Mouse (Mus musculus) left cerebral cortex, adult 2 months (tissue): Measurements from ENCODE around the gene Ssbp3. TPM values are rescaled to one million over a fixed set of nuclear protein-coding genes. Genes with fewer than 3 reads are reported as not detected.

Experiments used
- DNase-seq, 2 experiments: peaks; one replicate each; pipeline ENCODE4 v3.0.0; 2021 to 2022; ENCODE audit warnings: low spot score in 2 of 2, mixed read lengths in 1 of 2; ENCODE audit errors: extremely low spot score in 1 of 2
- H3K27ac ChIP-seq: fragments of 200-600 bp; 2 replicates; pipeline ENCODE4 v1.8.1; 2022
- H3K4me3 ChIP-seq: fragments of 200-600 bp; 2 replicates; pipeline ENCODE4 v1.8.1; 2022
- CTCF ChIP-seq: fragments of 200-600 bp; IDR thresholded peaks from 2 replicates; pipeline ENCODE4 v1.8.1; 2022; ENCODE audit warnings: antibody characterized with exemption, mild to moderate bottlenecking, moderate library complexity
- intact Hi-C: fragments of 180-260 bp; cut with DNase I; formaldehyde crosslinking; loops from one replicate; pipeline ENCODE4 v1.15.1; 2025
- total RNA-seq, 2 experiments: library from RNA; stranded (reverse); gene quantifications; 2 replicates each; pipeline ENCODE4 v1.2.3; 2021

Gene Ssbp3
- total RNA-seq, 2 experiments from 2014 or later: 181 to 187 TPM

- peak overlapping the region; percentile 67 for H3K27ac ChIP-seq
- H3K4me3 ChIP-seq: peak overlapping the region; percentile 83
- no peak for DNase-seq
- intact Hi-C loops: loop anchor here (5.0 kb wide), 1 partner anchor 52 kb away; no protein-coding TSS in a partner anchor
- TF ChIP-seq CTCF: no peak
Measured at GRCm38 (mm10) chr4:106908950-106909751, 1.4 kb upstream of the Ssbp3 start.

GRCm38 (mm10) chr4:106909797-106910196, 704 bp upstream of the Ssbp3 start:
- H3K4me3 ChIP-seq: peak overlapping the region; percentile 83
- peak overlapping the region; percentile 67 for H3K27ac ChIP-seq
- no peak for TF ChIP-seq CTCF
- DNase-seq: no peak
- intact Hi-C loops: loop anchor here (1.0 to 5.0 kb wide), 3 partner anchors 52 to 253 kb away; no protein-coding TSS in a partner anchor

GRCm38 (mm10) chr4:106911246-106911801, 823 bp downstream of the Ssbp3 start:
- intact Hi-C loops: loop anchor here (1.0 to 5.0 kb wide), 2 partner anchors 77 to 251 kb away; no protein-coding TSS in a partner anchor
- no peak for TF ChIP-seq CTCF

GRCm38 (mm10) chr4:106911951-106912688, 1.6 kb downstream of the Ssbp3 start:
- no peak; the same call in 1 of the 2 replicates for TF ChIP-seq CTCF
- peak overlapping the region; percentile 79 for H3K27ac ChIP-seq
- peak overlapping the region; percentile 83 for H3K4me3 ChIP-seq
- intact Hi-C loops: loop anchor here (1.0 to 5.0 kb wide), 2 partner anchors 76 to 250 kb away; no protein-coding TSS in a partner anchor
- DNase-seq: no peak

More at GRCm38 (mm10) chr4:106911246-106911801, 823 bp downstream of the Ssbp3 start:
- H3K4me3 ChIP-seq: peak overlapping the region; percentile 83
- H3K27ac ChIP-seq: peak overlapping the region; percentile 84
- peak; percentile 95 for DNase-seq

GRCm38 (mm10) chr4:106912689-106913041, 2.2 kb downstream of the Ssbp3 start:
- Histone ChIP-seq H3K27ac (no peak overlapping the region; the same call in 1 of the 2 replicates), H3K4me3 (peak overlapping the region; percentile 83)
- no peak for TF ChIP-seq CTCF
- DNase-seq: no peak
- intact Hi-C loops: loop anchor here (5.0 kb wide), 1 partner anchor 250 kb away; no protein-coding TSS in a partner anchor

GRCm38 (mm10) chr4:106913411-106914049, 3.0 kb downstream of the Ssbp3 start:
- TF ChIP-seq CTCF: no peak
- peak overlapping the region; percentile 83 for H3K4me3 ChIP-seq

GRCm38 (mm10) chr4:106915265-106915664, 4.8 kb downstream of the Ssbp3 start:
- no peak for TF ChIP-seq CTCF
- DNase-seq: no peak
- intact Hi-C loops: no loop called here
- H3K27ac ChIP-seq: no peak overlapping the region
- H3K4me3 ChIP-seq: no peak overlapping the region

More at GRCm38 (mm10) chr4:106913411-106914049, 3.0 kb downstream of the Ssbp3 start:
- intact Hi-C loops: loop anchor here (5.0 kb wide), 1 partner anchor 249 kb away; no protein-coding TSS in a partner anchor
- no peak for DNase-seq
- H3K27ac ChIP-seq: no peak overlapping the region

- DNase-seq: no peak
- H3K27ac ChIP-seq: no peak overlapping the region
- no peak for TF ChIP-seq CTCF
- intact Hi-C loops: no loop called here
- no peak overlapping the region for H3K4me3 ChIP-seq
Measured at GRCm38 (mm10) chr4:106918263-106918662, 7.8 kb downstream of the Ssbp3 start.

GRCm38 (mm10) chr4:106920119-106920518, 9.6 kb downstream of the Ssbp3 start:
- Histone ChIP-seq H3K27ac (no peak overlapping the region), H3K4me3 (no peak overlapping the region)
- no peak for DNase-seq
- TF ChIP-seq CTCF: no peak
- intact Hi-C loops: no loop called here

GRCm38 (mm10) chr4:106921375-106922336, 11.2 kb downstream of the Ssbp3 start:
- TF ChIP-seq CTCF: no peak
- DNase-seq: peak in 1 of 2 experiments; percentile 57
- intact Hi-C loops: no loop called here
- no peak overlapping the region for H3K4me3 ChIP-seq
- H3K27ac ChIP-seq: no peak overlapping the region
